Mouse (Mus musculus) cerebellum, adult 2 months (tissue): ENCODE measurements around the gene Dnajc3.

Experiments
- CTCF ChIP-seq: fragments of 200-500 bp; IDR thresholded peaks from 2 replicates; pipeline ENCODE4 v1.5.1; 2011; ENCODE audit warnings: low read depth, mild to moderate bottlenecking, control low read depth, low read length, moderate library complexity, borderline replicate concordance; ENCODE audit not compliant: insufficient read depth
- POLR2A ChIP-seq: fragments of 200-500 bp; IDR thresholded peaks from 2 replicates; pipeline ENCODE4 v1.6.1; 2011; ENCODE audit warnings: low read length, control low read depth, borderline replicate concordance; ENCODE audit not compliant: insufficient read depth

- TF ChIP-seq CTCF (no peak), POLR2A (no peak)
Observed at GRCm38 (mm10) chr14:118890101-118890500, 47.7 kb upstream of the Dnajc3 start.
